Mouse (Mus musculus): ENCODE data around the gene Smim5. TPM values are rescaled to one million over a fixed set of nuclear protein-coding genes. Genes with fewer than 3 reads are reported as not detected.
A peak's percentile ranks its signal among the peaks of the same experiment; 100 is the strongest.

Gene Smim5
- total RNA-seq, 2 experiments from 2014 or later: 0.33 TPM; not detected in 1

GRCm38 (mm10) chr11:115918637-115919036 is 18.9 kb downstream of the Smim5 start:
- intact Hi-C loops (cut with DNase I): no loop called here
- no peak for DNase-seq (ENCODE audit: low spot score in 2 of 2)

GRCm38 (mm10) chr11:115919073-115919472 is 19.3 kb downstream of the Smim5 start:
- no peak for DNase-seq (ENCODE audit: low spot score in 2 of 2)
- intact Hi-C loops (cut with DNase I): no loop called here

GRCm38 (mm10) chr11:115920110-115920818 is 20.5 kb downstream of the Smim5 start:
- intact Hi-C loops (cut with DNase I): no loop called here
- peak; percentile 56 to 62 for DNase-seq (ENCODE audit: low spot score in 2 of 2)

- intact Hi-C loops (cut with DNase I): no loop called here
- no peak for DNase-seq (ENCODE audit: low spot score in 2 of 2)
These were observed 22.2 kb downstream of the Smim5 start for GRCm38 (mm10) chr11:115921986-115922385.

- DNase-seq (ENCODE audit: low spot score in 2 of 2): no peak
- intact Hi-C loops (cut with DNase I): no loop called here
These were observed 29.3 kb downstream of the Smim5 start for GRCm38 (mm10) chr11:115929031-115929430.

- DNase-seq (ENCODE audit: low spot score in 2 of 2): no peak
- intact Hi-C loops (cut with DNase I): no loop called here
These were observed 30.1 kb downstream of the Smim5 start for GRCm38 (mm10) chr11:115929818-115930217.

GRCm38 (mm10) chr11:115931235-115931634 is 31.5 kb downstream of the Smim5 start:
- no peak for DNase-seq (ENCODE audit: low spot score in 2 of 2)

GRCm38 (mm10) chr11:115933108-115933746 is 33.5 kb downstream of the Smim5 start, which contains the start of the genes Sap30bp and Recql5:
Gene Sap30bp, plus strand, starts transcription at chr11:115933282.
Gene Recql5, minus strand, starts transcription at chr11:115933477.
- peak; percentile 98 for DNase-seq (ENCODE audit: low spot score in 2 of 2)
- intact Hi-C loops (cut with DNase I): no loop called here

More at GRCm38 (mm10) chr11:115931235-115931634, 31.5 kb downstream of the Smim5 start:
- intact Hi-C loops (cut with DNase I): no loop called here

- DNase-seq (ENCODE audit: low spot score in 2 of 2): no peak
- intact Hi-C loops (cut with DNase I): no loop called here
These were observed 34.0 kb downstream of the Smim5 start for GRCm38 (mm10) chr11:115933747-115934110.

- intact Hi-C loops (cut with DNase I): loop anchor here (2.0 kb wide), 1 partner anchor 61 kb away; no protein-coding TSS in a partner anchor
- peak; percentile 85 to 88 for DNase-seq (ENCODE audit: low spot score in 2 of 2)
These were observed 40.0 kb downstream of the Smim5 start for GRCm38 (mm10) chr11:115939690-115940329.

- DNase-seq (ENCODE audit: low spot score in 2 of 2): no peak
- intact Hi-C loops (cut with DNase I): no loop called here
These were observed 42.2 kb downstream of the Smim5 start for GRCm38 (mm10) chr11:115941980-115942379.

GRCm38 (mm10) chr11:115945247-115945646 is 45.5 kb downstream of the Smim5 start:
- intact Hi-C loops (cut with DNase I): no loop called here
- DNase-seq (ENCODE audit: low spot score in 2 of 2): no peak

GRCm38 (mm10) chr11:115946221-115946828 is 46.6 kb downstream of the Smim5 start:
- DNase-seq (ENCODE audit: low spot score in 2 of 2): peak in 1 of 2 experiments; percentile 38
- intact Hi-C loops (cut with DNase I): no loop called here

GRCm38 (mm10) chr11:115948316-115948715 is 48.5 kb downstream of the Smim5 start:
- intact Hi-C loops (cut with DNase I): no loop called here

GRCm38 (mm10) chr11:115950719-115951118 is 51.0 kb downstream of the Smim5 start:
- DNase-seq (ENCODE audit: low spot score in 2 of 2): no peak
- intact Hi-C loops (cut with DNase I): no loop called here

More at GRCm38 (mm10) chr11:115948316-115948715, 48.5 kb downstream of the Smim5 start:
- DNase-seq (ENCODE audit: low spot score in 2 of 2): no peak

GRCm38 (mm10) chr11:115954712-115955111 is 54.9 kb downstream of the Smim5 start:
- intact Hi-C loops (cut with DNase I): no loop called here
- no peak for DNase-seq (ENCODE audit: low spot score in 2 of 2)

GRCm38 (mm10) chr11:115955195-115955858 is 55.6 kb downstream of the Smim5 start:
- no peak for DNase-seq (ENCODE audit: low spot score in 2 of 2)
- intact Hi-C loops (cut with DNase I): no loop called here
